Mouse (Mus musculus) splenic B cell, adult 2 months (primary cell): Measurements from ENCODE around the gene Ankrd35.
"Not testable (repeated sequence)": the region's sequence is repeated elsewhere in the genome, so short reads cannot be mapped to it uniquely, and the experiment has no call there.

Experiments used
- DNase-seq: peaks from one replicate; pipeline ENCODE4 v3.0.0-alpha.2; 2011; ENCODE audit warnings: low read depth, low spot score
- H3K27me3 ChIP-seq: 2 replicates; pipeline ENCODE4 v1.6.1; 2012; ENCODE audit warnings: mild to moderate bottlenecking, low read length, moderate library complexity, mixed read lengths; ENCODE audit not compliant: control insufficient read depth, poor library complexity, insufficient read depth, severe bottlenecking
- H3K36me3 ChIP-seq: 2 replicates; pipeline ENCODE4 v1.6.1; 2012; ENCODE audit warnings: mild to moderate bottlenecking, low read length, moderate library complexity, mixed read lengths; ENCODE audit not compliant: control insufficient read depth, poor library complexity, insufficient read depth, severe bottlenecking

Gene Ankrd35

GRCm38 (mm10) chr3:96663432-96664239 is 6.3 kb upstream of the Ankrd35 start:
- DNase-seq: peak; percentile 72
- no peaks in the 10 kb centered on the region for H3K27me3 ChIP-seq
- H3K36me3 ChIP-seq: no peaks in the 10 kb centered on the region

DNA sequence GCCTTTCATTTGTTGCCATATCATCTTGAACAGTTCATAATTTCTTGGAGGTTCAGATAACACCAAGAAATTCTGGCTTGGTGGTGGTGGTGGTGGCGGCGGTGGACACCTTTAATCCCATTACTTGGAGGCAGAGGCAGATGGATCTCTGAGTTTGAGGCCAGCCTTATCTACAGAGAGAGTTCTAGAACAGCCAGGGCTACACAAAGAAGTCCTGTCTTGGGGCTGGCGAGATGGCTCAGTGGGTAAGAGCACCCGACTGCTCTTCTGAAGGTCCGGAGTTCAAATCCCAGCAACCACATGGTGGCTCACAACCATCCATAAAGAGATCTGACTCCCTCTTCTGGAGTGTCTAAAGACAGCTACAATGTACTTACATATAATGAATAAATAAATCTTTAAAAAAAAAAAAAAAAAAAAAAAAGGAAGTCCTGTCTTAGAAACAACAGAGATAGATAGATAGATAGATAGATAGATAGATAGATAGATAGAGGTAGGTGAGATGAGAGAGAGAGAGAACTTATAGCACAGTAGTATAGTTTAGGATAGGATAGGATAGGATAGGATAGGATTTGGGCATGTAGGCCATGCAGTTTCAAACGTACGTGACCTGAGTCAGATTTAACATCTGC is 4.1 kb upstream of the Ankrd35 start:
- not testable (repeated sequence) for H3K27me3 ChIP-seq

DNA sequence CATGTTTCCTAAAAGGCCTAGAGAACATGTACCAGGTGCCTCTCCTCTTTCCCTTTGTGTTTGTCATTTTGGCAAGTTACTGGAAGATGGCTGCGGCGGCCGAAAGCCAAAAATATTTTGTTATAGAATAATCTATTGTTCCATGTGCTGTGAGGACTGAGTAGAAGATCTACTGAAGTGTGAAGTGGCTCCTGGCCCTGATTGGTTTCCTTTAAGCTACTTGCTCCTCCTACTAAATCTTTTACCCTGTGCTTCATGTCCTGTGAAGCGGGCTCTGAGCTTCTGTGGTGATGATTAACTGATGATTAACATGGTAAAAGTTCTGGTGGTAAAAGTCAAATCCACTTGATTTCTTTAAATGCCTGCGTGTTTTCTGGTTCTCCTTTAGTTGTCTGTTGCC is 3.0 kb upstream of the Ankrd35 start:
- DNase-seq: no peak
- H3K27me3 ChIP-seq: no peaks in the 10 kb centered on the region
- no peaks in the 10 kb centered on the region for H3K36me3 ChIP-seq

More for the DNA sequence above, 4.1 kb upstream of the Ankrd35 start:
- not testable (repeated sequence) for H3K36me3 ChIP-seq, DNase-seq

GRCm38 (mm10) chr3:96667316-96667715 is 2.6 kb upstream of the Ankrd35 start:
- H3K36me3 ChIP-seq: no peaks in the 10 kb centered on the region
- DNase-seq: peak; percentile 62
- no peaks in the 10 kb centered on the region for H3K27me3 ChIP-seq

DNA sequence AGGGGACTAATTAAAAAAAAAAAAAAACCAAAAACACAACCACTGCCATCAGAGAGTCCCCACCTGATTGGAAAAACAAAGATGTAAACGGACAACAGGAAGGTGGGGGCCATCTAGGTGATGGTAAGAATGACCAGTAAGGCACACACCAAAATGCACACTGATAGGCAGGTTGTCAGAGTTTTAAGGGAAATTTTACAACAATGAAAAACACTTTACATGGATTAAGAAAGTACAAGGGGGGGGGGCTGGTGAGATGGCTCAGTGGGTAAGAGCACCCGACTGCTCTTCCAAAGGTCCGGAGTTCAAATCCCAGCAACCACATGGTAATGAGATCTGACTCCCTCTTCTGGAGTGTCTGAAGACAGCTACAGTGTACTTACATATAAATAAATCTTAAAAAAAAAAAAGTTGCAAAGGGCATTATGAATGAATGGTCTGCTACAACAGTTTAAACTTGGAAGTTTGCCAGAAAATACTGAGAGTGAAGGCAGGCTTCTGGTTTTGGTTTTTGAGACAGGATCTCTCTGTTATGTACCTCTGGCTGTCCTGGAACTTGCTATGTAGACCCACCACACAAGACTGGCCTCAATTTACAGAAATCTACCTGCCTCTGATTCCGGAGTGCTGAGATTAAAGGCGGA is 1.4 kb upstream of the Ankrd35 start:
- no peaks in the 10 kb centered on the region for H3K36me3 ChIP-seq
- no peaks in the 10 kb centered on the region for H3K27me3 ChIP-seq
- DNase-seq: no peak

DNA sequence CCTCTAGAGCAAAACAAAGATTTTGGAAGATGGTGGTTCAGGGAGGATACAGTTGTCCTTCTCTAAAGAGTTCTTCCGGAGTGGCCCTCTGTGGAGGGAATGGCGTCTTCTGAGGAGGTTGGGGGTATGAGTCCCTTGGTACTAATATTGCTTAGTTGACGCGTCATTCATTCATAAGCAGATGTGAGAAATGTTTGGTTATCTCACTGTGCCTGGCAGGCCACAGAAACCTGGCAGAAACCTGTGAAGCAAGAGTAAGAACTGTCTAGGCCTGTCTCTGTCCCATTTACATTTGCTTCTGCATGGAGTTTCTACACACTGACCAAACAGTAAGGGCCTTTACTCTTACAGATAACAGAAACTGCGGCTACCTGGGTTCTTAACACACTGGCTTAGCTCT is 1.6 kb downstream of the Ankrd35 start:
- H3K27me3 ChIP-seq: no peaks in the 10 kb centered on the region
- no peak for DNase-seq
- H3K36me3 ChIP-seq: no peaks in the 10 kb centered on the region

GRCm38 (mm10) chr3:96673514-96673913 is 3.6 kb downstream of the Ankrd35 start:
- no peak for DNase-seq
- no peaks in the 10 kb centered on the region for H3K36me3 ChIP-seq
- no peaks in the 10 kb centered on the region for H3K27me3 ChIP-seq

DNA sequence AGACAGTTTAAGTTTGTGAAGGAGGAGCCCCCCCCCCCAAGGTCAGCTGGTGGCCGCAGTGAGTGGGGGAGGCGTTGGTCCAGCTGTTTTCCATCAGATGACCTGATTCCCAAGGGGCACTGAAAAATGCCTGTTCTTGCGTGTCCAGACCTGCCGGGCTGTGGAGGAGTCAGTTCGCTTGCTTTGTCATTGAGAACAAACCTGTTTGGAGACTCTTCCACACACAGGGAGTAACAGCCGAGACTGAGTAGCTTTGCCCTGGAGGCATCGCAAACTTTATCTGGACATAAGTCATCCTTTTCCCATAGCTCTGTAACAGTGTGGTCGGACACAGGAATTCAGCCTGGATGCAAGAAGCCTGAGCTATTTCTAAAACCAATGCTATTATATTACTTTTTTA is 4.5 kb downstream of the Ankrd35 start:
- H3K27me3 ChIP-seq: no peaks in the 10 kb centered on the region
- no peak for DNase-seq

GRCm38 (mm10) chr3:96675171-96675570 is 5.2 kb downstream of the Ankrd35 start:
- no peaks in the 10 kb centered on the region for H3K27me3 ChIP-seq
- H3K36me3 ChIP-seq: no peaks in the 10 kb centered on the region
- peak; percentile 45 for DNase-seq

More for the DNA sequence above, 4.5 kb downstream of the Ankrd35 start:
- no peaks in the 10 kb centered on the region for H3K36me3 ChIP-seq

GRCm38 (mm10) chr3:96675690-96676089 is 5.8 kb downstream of the Ankrd35 start:
- Histone ChIP-seq H3K36me3 (no peaks in the 10 kb centered on the region), H3K27me3 (no peaks in the 10 kb centered on the region)
- no peak for DNase-seq

DNA sequence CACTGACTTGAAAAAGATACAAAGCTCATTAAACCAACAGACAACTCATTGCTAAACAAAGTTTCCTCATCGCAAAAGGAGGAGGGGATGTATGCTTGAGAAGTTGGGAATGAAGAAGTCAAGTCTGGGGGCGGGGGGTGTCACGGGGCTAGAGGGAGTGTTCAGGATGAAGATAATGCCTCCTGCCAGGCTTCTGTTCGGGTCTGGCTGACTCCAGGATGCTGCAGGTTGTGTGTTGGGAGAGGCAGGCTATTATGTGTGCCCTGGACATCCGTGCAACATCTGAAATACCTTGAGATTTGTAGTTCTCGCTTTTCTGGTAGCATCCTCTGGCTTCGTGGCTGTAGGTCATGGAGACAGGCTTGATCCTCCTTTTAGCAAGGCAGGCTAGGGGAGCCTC is 8.5 kb downstream of the Ankrd35 start:
- no peak for DNase-seq

GRCm38 (mm10) chr3:96679159-96679674 is 9.3 kb downstream of the Ankrd35 start:
- DNase-seq: no peak
- H3K36me3 ChIP-seq: no peaks in the 10 kb centered on the region
- H3K27me3 ChIP-seq: no peaks in the 10 kb centered on the region

More for the DNA sequence above, 8.5 kb downstream of the Ankrd35 start:
- H3K27me3 ChIP-seq: no peaks in the 10 kb centered on the region
- H3K36me3 ChIP-seq: no peaks in the 10 kb centered on the region

GRCm38 (mm10) chr3:96680269-96680956 is 10.5 kb downstream of the Ankrd35 start:
- Histone ChIP-seq H3K36me3 (no peaks in the 10 kb centered on the region), H3K27me3 (no peaks in the 10 kb centered on the region)
- no peak for DNase-seq

DNA sequence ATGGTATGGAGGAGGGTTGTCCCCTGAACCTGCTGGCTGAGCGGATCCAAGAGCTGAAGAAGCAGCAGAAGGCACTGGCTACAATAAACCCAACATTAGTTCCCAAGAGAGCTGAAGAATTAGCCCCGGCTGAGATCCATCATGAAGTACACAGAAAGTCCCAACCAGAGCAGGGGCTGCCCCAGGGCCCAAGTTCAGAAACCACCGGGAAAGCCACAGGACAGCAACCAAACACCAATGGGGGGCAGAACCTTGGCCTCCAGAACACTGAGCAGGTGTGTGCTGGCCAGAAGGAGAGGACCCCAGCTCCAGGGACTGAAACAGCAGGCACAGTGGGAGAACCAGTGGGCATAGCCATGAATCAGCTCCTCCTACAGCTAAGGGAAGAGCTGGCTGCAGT is 13.6 kb downstream of the Ankrd35 start:
- H3K27me3 ChIP-seq: no peaks in the 10 kb centered on the region
- DNase-seq: no peak
- no peaks in the 10 kb centered on the region for H3K36me3 ChIP-seq
